Mouse (Mus musculus) E14TG2a.4 (cell line): ENCODE data around the gene Uimc1.

ENCODE experiments used
- CTCF ChIP-seq: conservative IDR thresholded peaks from 2 replicates; pipeline ENCODE4 v1.5.1; 2014; ENCODE audit warnings: low read length
- NANOG ChIP-seq: IDR thresholded peaks from 2 replicates; pipeline ENCODE4 v1.6.1; 2014; ENCODE audit warnings: borderline replicate concordance, low read length, mixed read lengths
- POU5F1 ChIP-seq: IDR thresholded peaks from 2 replicates; pipeline ENCODE4 v1.6.1; 2014; ENCODE audit warnings: low read length, borderline replicate concordance

DNA sequence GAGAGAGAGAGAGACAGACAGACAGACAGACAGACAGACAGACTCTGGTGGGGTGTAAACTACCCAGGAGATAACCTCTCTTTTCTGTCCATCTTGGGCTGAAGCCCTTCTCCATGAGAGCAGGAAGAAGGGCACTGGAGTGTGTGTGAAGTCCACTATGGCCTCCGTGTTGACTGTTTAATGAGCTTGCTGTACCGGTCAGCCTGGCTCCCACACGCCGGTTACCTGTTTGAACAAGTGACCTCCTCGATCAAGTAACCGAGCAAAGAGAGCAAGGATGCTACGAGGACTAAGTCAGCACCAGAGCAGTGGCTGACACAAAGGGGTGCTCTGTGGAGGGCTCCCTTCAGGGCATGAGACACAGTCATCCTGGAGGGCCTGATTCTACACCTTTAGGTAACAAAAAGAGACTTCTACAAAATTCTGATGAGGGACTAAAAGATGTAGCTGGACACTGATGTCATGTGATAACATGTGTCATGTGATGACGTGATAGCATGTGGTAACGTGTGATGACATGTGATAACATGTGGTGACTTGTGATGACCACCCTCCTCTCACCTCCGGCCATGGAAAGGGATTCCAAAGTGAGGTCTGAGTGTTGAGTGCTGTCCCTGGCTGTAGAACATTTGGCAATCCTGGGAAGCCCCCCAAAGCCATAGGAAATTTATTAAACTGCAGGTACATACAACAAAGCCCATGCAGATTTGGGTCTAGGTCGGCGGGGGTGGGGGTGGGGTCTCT, 82.8 kb downstream of the Uimc1 start:
- TF ChIP-seq CTCF (no peak), POU5F1 (no peak), NANOG (no peak)
